Mouse (Mus musculus) cerebellum, adult 11 months (tissue): ENCODE data around the gene Wdr62.

Source experiments
- DNase-seq: peaks from one replicate; pipeline ENCODE4 v3.0.0; 2022

Wdr62 gene

DNA sequence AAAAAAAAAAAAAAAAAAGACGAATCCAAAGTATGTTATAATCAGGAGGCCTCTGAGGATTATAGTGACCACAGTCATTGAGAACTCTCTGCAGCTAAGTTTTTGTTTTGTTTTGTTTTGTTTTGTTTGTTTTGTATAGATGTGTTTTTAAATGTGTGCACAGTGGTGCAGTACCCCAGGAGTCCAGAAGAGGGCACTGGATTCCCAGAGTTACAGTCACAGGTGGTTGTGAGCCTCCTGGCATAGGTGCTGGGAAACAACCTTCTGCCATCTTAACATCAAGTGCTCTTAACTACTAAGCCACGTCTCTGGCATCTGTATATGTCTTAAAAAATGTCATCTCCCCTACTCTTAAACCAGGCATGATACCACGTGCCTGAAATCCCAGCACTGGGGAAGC is 20.7 kb upstream of the Wdr62 start:
- no peak for DNase-seq

DNA sequence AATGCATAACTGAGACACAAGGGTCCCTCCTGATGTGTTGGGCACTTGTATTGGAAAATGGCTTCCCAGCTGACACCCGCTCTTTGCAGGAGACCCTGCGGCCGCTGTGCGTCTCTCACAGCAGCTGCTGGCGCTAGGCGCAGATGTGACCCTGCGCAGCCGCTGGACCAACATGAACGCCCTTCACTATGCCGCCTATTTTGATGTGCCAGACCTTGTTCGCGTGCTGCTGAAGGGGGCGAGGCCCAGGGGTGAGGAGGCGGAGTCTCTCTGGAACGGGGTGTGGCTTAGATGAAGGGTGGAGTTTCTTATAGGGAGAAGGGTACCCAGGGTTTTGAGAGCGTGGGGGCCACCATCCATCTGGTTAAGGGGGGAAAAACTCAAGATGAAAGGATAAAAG is 17.0 kb upstream of the Wdr62 start:
- DNase-seq, result no peak

DNA sequence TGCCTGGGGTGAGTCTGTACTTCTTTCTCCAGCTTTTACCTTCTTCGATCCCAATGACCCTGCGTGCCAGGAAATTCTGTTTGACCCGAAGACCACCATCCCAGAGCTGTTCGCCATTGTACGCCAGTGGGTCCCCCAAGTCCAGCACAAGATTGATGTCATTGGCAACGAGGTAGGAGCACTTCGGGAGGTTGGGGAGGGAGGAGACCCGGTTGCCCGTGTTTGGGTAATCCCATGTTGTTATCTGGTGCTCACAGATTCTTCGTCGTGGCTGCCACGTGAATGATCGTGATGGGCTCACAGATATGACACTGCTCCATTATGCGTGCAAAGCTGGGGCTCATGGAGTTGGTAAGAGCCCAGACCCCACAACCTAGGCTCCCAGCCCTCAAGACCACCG is 16.6 kb upstream of the Wdr62 start:
- DNase-seq, result no peak

DNA sequence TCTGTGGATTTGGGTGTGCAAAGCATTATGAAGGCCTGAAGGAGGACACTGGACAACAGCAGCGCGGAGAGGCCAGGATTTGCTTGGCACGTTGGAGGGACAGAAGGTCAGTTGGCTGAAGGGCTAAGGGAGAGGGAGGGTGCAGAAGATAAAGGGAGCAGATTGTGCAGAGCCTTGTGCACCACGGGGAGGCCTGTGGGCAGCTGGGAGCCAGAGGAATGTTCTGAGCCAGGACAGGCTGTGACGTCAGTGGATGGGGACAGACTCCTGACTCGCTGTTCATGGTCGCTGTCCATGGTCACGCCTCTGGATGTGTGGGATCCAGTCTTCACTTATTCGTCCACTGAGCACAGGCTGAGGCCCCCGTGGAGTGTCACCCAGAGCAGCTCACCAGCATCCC is 14.9 kb upstream of the Wdr62 start:
- DNase-seq, result peak; percentile 93

DNA sequence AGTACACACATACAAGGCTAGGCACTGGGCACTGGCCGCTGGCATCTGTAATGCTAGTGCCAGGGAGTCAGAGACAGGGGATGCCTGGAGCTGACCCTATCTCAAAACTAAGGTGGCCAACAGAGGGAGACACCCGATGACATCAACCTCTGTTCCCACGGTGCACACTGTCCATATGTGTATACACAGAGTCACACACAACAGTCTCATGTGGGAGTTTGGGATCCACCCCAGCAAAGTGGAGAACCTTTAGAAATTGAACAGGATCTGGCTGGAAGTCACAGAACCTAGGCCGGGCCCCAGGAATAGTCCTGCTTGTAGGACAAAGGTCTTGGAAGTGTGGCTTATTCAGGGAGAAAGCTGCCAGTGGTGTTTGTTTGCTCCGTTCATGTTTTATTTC is 14.1 kb upstream of the Wdr62 start:
- peak; percentile 43 for DNase-seq

DNA sequence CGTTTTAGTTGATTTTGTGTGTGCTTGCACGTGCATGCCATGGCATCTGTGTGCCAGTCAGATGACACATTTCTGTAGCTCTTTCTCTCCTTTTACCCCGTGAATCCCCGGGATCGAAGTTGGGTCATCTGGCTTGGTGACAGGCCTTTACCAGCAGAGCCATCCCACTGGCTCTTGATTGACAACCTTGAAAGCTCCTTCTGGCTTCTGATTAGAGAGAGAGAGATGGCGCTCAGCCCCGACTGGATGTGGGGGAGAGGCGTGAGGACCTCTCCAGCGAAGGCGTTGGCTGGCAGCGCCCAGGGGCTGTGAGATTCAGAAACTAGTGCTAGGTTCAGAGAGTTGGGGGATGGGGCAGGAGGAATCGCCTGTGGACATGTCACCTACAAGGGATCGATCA is 13.6 kb upstream of the Wdr62 start:
- DNase-seq, result peak; percentile 49

DNA sequence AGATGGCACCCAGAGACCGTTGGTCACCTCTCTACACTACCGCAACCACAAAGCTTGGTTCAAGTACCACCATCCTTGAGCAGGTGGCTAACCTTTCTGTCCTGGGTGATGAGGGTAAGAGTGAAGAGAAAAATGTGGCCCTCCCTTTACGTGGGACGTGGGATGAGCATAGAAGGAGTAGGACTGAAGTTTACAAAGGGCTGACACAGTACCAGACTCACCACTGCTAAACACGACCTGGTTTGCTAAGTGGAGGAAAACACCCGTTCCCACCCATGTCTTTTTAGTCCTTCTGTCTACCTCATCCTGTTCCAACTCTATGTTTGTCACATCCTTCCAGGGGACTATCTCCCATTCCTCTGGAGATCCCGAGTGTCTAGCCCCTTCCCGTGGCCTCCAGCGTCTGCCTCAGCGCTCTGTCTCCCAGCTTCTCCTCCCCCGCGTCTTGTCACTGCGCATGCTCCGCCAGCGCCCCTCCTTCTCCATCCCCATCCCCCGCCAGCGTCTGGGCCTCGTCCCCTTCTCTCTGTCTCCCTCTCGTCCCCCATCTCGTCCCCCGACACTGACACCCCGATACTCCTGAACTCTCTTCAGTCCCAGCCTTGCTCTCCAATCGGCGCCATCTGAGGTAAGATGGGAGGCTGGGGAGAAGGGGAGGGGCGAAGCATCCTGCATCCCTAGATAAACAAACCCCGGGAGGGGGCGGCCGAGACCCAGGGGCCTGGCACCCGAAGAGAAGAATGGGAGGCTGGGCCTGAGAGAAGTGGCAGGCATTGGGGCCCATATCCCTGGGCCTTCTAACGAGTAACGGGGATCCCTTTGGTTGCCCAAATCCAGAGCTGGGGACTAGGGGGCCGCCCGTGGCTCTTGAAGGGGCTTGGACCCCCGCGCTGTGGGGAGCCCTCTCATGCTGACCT is 11.3 kb upstream of the Wdr62 start, which contains the start of gene Clip3:
Gene Clip3 (plus strand): TSS at position 514 of the 917 bp plus-strand sequence.
- DNase-seq, result peak; percentile 90

DNA sequence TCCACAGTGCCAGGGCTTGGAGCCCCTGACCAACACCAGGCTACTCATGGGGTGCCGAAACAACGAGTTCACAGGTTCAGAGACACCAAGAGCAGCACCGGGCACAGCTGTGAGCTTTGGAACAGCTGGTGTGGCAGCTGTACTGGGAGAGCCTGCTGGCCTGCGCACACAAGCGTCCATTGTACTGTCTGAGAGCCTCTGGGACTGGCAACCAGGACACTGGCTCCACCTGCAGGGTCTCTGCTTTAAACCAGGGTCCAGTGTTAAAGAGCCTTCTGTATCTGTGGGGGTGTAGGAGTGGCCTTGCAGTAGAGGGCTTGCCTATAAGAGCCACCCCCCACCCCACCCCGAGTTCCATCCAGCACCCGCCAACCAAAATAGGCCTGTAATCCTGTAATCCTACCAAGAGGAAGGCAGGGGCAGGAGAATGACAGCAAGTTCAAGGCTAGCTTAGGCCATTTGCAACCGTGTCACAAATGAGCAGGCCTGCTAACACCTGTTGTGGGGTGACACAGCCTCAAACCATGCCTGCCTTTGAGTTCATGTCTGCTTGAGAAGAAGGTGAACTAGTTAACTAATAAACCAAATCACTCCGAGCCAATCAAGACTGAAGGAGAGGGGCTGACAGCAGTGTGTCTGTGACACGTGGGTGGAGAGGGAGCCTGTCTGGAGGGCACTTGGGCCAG is 9.6 kb upstream of the Wdr62 start:
- DNase-seq, result peak; percentile 34

DNA sequence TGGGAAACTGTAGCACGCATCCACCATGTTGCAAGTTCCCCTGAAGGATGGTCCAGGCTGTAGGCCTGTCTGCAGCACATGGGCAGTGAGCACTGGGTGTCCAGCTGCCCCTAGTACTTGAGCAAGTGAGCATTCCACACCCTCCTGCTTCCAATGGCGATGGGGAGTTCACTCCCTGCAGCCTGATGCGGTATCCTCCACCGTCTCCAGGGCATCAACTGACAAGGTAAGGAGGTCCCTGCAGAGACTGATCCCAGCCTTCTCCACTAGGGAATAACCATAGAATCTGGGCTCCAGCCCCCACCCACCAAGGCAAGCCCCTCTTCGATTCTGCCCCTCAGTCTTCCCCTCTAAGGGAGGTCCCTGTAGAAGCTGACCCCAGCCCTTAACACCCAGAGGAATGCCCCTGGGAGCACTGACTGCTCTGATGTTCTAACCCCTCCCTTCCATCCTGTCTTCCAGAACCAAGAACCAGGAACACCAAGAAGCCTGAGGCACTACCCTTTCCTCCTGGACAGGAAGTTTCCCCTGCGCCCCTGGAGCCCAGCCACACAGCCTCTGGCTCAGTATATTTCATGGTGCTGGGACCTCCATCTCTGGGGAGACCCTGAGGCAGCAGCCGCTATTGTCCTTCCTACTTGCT is 9.0 kb upstream of the Wdr62 start:
- DNase-seq, result peak; percentile 35

DNA sequence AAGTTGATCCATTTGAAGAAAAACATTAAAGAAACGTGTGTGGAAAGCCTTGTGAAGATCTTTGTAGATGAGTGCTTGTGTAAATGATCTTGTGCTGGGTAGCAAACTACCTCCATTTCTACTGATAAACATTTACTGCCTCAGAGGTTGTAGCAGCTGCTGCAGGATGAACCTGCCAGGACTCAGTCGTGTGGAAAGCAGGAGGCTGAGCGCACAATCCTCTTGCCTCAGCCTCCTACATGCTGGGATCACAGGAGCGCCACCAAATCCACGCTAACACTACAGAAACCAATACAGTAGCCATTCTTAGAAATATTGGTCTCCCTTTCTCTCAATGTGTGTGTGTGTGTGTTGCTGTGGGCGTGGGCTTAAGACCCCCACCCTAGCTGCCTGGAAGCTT is 7.8 kb upstream of the Wdr62 start:
- DNase-seq, result peak; percentile 41

DNA sequence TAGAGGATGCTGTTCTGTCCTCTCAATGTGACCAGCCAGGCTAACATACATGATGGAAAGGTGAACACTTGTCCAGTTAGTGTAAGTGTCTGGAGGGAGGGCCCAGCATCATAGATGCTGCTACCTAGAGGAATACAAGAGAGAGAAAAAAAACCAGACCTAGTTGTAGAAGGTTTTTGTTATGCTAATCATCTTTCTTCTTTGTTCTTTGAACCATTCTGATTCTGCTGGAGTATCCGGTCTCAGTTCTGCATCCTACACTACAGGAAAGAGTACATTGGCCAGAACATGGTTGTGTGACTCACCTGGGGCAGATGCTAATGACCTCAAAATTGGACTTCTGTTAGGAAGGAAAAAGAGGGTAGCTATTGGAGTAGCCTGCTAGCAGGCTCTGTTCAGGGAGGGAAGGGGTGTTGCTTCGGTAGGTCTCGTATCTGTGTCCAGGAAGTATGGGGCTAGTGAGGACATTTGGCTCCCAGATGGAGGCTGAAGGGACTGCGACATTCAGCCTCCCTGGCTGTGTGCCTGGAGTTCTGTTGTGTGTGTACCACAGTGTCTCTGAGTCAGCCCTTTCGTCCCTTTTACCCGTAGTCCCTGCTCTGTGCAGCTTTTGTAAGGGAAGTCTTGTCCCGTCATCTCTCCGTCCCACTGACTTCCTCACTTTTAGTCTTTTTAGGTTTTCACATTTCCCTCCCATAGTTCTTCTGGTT is 6.6 kb upstream of the Wdr62 start:
- DNase-seq, result peak; percentile 83

DNA sequence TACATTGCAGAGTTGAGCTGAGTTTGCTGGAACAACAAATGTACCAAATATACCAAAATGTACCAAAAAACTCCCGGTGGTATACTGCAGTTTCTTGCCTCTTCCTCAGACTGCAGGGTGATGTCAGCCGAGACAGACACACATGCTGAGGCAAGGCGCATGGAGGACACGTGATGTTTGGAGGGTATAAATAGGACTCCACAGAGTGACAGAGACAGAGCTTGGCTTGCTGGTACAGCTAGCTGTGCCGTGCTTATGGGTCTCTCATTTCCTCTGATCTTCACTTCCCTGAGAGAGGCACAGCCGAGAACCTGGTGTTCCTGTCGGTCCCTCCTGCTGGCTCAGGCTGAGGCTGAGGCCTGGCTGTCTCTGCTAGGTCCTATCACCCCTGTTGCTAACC is 2.5 kb upstream of the Wdr62 start:
- DNase-seq, result no peak

DNA sequence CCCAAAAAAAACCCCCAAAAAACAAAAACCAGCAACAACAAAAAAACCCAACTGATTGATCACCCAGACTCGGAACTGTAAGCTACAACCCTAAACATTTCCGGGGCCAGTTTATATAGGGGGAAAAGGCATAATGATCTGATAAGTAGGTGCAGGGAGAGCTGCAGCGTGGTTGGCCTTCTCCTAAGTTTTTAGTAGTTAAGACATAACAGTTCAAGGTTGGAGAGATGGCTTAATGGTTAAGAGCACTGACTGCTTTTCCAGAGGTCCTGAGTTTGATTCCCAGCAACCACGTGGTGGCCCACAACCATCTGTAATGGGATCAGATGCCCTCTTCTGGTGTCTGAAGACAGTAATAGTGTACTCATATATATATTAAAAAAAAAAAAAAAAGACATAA is 1.3 kb upstream of the Wdr62 start:
- DNase-seq, result no peak

DNA sequence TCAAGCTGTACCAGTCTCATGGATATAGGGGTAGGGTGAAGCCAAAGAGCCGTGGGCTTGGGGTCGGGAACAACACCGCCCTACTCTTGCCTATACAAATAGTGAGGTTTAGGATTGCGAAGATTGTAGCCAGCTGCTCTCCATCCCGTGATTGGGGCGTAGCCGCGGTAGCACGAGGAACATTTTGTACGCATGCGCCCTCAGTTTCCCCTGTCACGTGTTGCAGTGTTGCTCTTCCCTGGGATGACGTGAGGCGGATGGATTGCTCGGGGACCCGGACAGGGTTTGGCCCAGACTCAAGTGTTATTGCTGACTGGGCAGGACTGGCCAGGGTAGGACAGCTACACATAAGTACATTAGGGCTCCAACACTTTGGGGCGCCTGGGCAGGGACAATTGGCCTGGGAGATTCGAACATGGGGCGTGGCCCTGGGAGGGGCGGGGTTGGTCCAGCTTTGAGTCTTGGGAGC is 485 bp upstream of the Wdr62 start:
- DNase-seq, result peak; percentile 81

DNA sequence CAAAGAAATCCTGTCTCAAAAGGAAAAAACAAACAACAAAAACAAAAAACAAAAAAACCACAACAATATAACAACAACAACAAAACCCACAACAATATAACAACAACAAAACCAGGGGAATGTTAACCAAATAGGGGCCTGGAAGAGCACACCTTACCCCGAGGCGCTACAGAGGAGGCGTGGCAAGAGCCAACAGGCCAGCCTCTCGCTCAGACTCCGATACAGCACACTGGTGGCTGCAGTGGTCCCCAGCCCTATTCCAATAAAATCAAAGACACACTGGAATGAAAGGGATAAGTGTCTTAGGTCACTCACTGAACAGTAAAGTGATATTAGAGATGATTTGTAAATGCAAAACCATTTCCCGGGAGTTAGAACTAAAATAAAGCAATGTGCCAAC is 683 bp downstream of the Wdr62 start:
- no peak for DNase-seq

DNA sequence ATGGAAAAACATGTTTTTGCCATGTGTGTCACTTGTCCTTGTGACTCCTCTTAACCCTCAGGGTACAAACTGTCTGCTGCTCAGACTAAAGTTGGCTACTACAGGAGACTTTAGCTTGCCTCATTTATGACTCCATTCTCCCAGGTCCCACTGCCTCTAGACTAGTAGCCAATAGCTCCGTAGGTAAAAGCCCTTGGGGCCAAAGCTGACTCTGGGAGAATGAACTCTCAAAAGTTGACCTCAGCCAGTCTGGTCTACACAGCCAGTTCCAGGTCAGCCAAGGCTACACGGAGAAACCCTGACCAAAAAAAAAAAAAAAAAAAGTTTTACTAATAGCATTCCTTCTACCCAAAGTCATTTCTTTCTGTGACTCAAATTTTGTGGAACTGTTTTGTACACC is 1.3 kb downstream of the Wdr62 start:
- DNase-seq, result no peak

DNA sequence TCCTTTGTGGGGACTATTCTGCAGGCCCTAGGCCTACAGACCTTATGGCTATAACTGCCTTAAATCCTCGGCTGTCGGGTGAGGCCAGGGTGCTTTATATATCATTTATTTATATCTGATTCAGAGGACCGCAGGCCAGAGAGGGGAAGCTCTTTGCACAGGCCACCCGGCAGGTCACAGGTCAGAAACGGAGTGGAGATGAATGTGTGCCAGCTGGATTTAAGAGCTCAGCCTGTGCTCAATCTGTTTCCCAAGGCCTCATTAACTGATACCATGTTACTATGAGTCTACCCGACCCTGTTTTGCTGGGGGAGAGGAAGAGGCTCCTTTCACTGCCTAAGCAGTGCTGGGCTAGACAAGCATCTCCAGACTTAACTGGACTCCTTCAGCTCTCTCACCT is 5.8 kb downstream of the Wdr62 start:
- no peak for DNase-seq

DNA sequence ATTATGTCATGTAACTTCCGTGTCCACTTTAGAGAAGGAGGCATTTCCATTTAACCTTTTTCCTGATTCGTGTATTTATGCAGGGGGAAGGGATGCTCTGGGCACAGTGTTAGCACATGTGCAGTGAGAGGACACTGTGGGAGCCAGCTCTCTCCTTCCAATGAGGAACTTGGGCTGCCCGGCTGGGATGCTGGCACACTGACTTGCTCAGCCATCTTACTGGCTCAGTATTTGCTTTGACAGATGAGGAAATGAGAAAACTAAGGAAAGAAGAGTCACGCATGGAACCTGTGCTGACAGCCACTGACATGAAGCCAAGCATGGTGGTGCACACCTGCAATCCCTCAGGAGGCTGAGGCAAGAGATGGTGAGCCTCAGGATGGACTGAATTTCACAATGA is 10.6 kb downstream of the Wdr62 start:
- no peak for DNase-seq

DNA sequence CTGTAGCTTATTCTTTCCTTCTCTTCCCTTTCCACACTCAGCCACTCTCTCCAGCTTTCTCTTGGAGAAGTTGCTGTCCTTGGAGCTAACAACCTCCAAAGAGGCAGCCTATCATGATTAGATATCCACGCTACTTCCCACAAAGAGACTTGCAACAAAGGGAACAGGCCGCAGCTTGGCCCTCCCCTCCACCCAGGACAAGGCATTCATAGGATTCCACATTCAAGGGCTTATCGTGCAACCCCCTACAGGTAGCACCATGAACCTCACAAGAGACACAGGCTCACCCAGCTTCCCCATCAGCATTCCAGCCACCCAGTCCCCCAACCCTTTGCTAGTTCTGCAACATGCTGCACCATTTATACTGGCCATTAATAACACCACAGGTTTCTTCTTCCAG is 13.4 kb downstream of the Wdr62 start:
- DNase-seq, result no peak

DNA sequence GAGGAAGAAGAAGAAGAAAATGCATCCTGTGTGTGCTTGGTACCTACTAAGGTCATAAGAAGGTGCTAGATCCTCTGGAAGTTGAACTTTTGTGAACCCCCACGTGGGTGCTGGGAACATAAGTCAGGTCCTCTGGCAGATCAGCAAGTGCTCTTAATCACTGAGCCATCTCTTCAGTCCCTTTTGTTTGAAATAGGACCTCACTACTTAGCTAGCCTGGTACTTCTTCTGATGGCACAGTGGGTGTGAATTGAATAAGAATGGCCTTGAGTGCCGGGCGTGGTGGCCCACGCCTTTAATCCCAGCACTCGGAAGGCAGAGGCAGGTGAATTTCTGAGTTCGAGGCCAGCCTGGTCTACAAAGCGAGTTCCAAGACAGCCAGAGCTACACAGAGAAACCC is 14.3 kb downstream of the Wdr62 start:
- DNase-seq, result no peak

DNA sequence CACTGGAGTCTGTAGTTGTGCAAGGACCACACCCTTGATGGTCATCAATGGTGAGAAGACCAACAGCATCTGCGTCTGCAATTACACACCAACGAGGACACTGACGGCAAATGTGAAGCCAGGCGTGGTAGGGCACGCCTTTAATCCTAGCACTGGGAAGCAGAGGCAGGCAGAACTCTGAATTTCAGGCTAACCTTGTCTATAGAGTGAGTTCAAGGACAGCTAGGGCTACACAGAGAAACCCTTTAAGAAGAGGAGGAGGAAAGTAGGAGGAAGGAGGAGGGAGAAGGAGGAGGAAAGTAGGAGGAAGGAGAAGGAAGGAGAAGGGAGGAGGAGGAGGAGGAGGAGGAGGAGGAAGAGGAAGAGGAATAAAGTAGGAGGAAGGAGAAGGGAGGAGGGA is 14.7 kb downstream of the Wdr62 start:
- no peak for DNase-seq

DNA sequence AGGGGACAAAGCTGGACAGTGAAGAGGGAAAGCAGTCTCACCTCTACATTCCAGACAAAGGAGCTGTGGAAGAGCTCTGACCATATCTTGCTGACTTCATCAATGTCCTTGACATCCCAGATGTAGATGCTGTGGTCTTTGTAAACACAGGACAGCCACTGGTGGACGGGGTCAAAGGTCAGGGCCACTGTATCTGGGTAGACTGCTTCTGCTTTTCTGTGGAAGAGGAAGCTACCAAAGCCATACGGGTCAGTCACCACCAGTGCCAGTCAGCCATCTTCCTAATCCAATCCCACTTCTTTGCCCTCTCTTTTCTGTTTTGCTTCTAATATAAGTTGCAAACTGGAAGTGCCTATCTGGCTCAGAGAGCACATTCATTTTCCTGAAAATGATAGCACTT is 15.2 kb downstream of the Wdr62 start:
- DNase-seq, result no peak
